Mouse (Mus musculus): ENCODE data around the gene Atxn7l3b.
"Not testable (repeated sequence)": the region's sequence is repeated elsewhere in the genome, so short reads cannot be mapped to it uniquely, and the experiment has no call there.

Gene Atxn7l3b

GRCm38 (mm10) chr10:112928452-112929221, at the start of gene Atxn7l3b:
Gene Atxn7l3b, minus strand, starts transcription at chr10:112929001.
- DNase-seq = peak; percentile 96

- no peak for DNase-seq
These were observed 48.8 kb upstream of the Atxn7l3b start for GRCm38 (mm10) chr10:112977586-112977985.

- DNase-seq = no peak
These were observed 44.7 kb upstream of the Atxn7l3b start for GRCm38 (mm10) chr10:112973286-112974026.

- DNase-seq = no peak
These were observed 41.3 kb upstream of the Atxn7l3b start for GRCm38 (mm10) chr10:112970002-112970589.

- DNase-seq = no peak
These were observed 38.8 kb upstream of the Atxn7l3b start for GRCm38 (mm10) chr10:112967578-112967977.

- not testable (repeated sequence) for DNase-seq
These were observed 33.4 kb upstream of the Atxn7l3b start for GRCm38 (mm10) chr10:112962216-112962615.

- no peak for DNase-seq
These were observed 25.3 kb upstream of the Atxn7l3b start for GRCm38 (mm10) chr10:112954140-112954539.

- no peak for DNase-seq
These were observed 19.7 kb upstream of the Atxn7l3b start for GRCm38 (mm10) chr10:112948453-112948852.

- DNase-seq = no peak
These were observed 418 bp upstream of the Atxn7l3b start for GRCm38 (mm10) chr10:112929222-112929615.

GRCm38 (mm10) chr10:112926961-112927360, 1.8 kb downstream of the Atxn7l3b start:
- no peak for DNase-seq

GRCm38 (mm10) chr10:112926271-112926670, 2.5 kb downstream of the Atxn7l3b start:
- no peak for DNase-seq

GRCm38 (mm10) chr10:112916575-112917190, 12.1 kb downstream of the Atxn7l3b start:
- DNase-seq = no peak

- DNase-seq = no peak
These were observed 28.6 kb downstream of the Atxn7l3b start for GRCm38 (mm10) chr10:112900243-112900642.

- no peak for DNase-seq
These were observed 29.0 kb downstream of the Atxn7l3b start for GRCm38 (mm10) chr10:112899796-112900195.

GRCm38 (mm10) chr10:112896636-112897035, 32.2 kb downstream of the Atxn7l3b start:
- no peak for DNase-seq

GRCm38 (mm10) chr10:112893622-112894252, 35.1 kb downstream of the Atxn7l3b start:
- no peak for DNase-seq

- DNase-seq = no peak
These were observed 44.7 kb downstream of the Atxn7l3b start for GRCm38 (mm10) chr10:112884064-112884463.

- DNase-seq = no peak
These were observed 45.2 kb downstream of the Atxn7l3b start for GRCm38 (mm10) chr10:112883688-112884004.

- DNase-seq = no peak
These were observed 45.8 kb downstream of the Atxn7l3b start for GRCm38 (mm10) chr10:112882789-112883687.

- DNase-seq = no peak
These were observed 46.7 kb downstream of the Atxn7l3b start for GRCm38 (mm10) chr10:112882149-112882548.

- DNase-seq = no peak
These were observed 52.0 kb downstream of the Atxn7l3b start for GRCm38 (mm10) chr10:112876655-112877393.
